Mouse (Mus musculus) bone marrow macrophage, adult 2 months (primary cell): ENCODE data around the gene Sapcd1.

Source experiments
- CTCF ChIP-seq: IDR thresholded peaks from 2 replicates; pipeline ENCODE4 v1.5.1; 2012; ENCODE audit warnings: low read depth, mild to moderate bottlenecking, low read length, moderate library complexity
- POLR2A ChIP-seq: IDR thresholded peaks from 2 replicates; pipeline ENCODE4 v1.6.1; 2012; ENCODE audit warnings: mild to moderate bottlenecking, low read depth, low read length, borderline replicate concordance

- no peak for TF ChIP-seq CTCF
- no peak for TF ChIP-seq POLR2A
Observed at GRCm38 (mm10) chr17:35068213-35068914, 40.5 kb upstream of the Sapcd1 start.
